Mouse (Mus musculus) myocyte (in vitro differentiated cells): ENCODE data around the gene Wwox.

Source experiments
- CEBPB ChIP-seq: IDR thresholded peaks from 2 replicates; pipeline ENCODE4 v1.6.1; 2011; ENCODE audit warnings: mild to moderate bottlenecking, moderate library complexity; ENCODE audit not compliant: poor library complexity, insufficient read depth, severe bottlenecking
- E2F4 ChIP-seq: IDR thresholded peaks from one replicate; pipeline ENCODE4 v1.6.1; 2011; ENCODE audit warnings: mild to moderate bottlenecking, control low read depth, moderate library complexity; ENCODE audit not compliant: insufficient read depth
- MAX ChIP-seq: IDR thresholded peaks from one replicate; pipeline ENCODE4 v1.6.1; 2011; ENCODE audit warnings: low read depth, mild to moderate bottlenecking, control low read depth
- MYOD1 ChIP-seq, 3 experiments: IDR thresholded peaks; one replicate each; pipeline ENCODE4 v1.6.1; 2011; ENCODE audit warnings: control low read depth in 2 of 3, low read depth in 2 of 3, mild to moderate bottlenecking in 2 of 3, moderate library complexity in 1 of 3; ENCODE audit not compliant: insufficient read length in 2 of 3, control insufficient read depth in 1 of 3
- MYOG ChIP-seq, 3 experiments: IDR thresholded peaks; one replicate each; pipeline ENCODE4 v1.6.1; 2011; ENCODE audit warnings: control low read depth in 2 of 3, low read depth in 2 of 3, mild to moderate bottlenecking in 2 of 3; ENCODE audit not compliant: insufficient read length in 2 of 3, control insufficient read depth in 1 of 3, insufficient read depth in 1 of 3
- POLR2A ChIP-seq: IDR thresholded peaks from one replicate; pipeline ENCODE4 v1.6.1; 2011; ENCODE audit warnings: low read depth, mild to moderate bottlenecking, control low read depth, moderate library complexity; ENCODE audit not compliant: insufficient read length
- POLR2AphosphoS2 ChIP-seq: IDR thresholded peaks from one replicate; pipeline ENCODE4 v1.6.1; 2011; ENCODE audit warnings: low read depth, control low read depth; ENCODE audit not compliant: insufficient read length
- REST ChIP-seq: IDR thresholded peaks from one replicate; pipeline ENCODE4 v1.6.1; 2011; ENCODE audit warnings: mild to moderate bottlenecking, control low read depth, moderate library complexity; ENCODE audit not compliant: insufficient read depth, insufficient read length
- SRF ChIP-seq: IDR thresholded peaks from one replicate; pipeline ENCODE4 v1.6.1; 2011; ENCODE audit warnings: low read depth; ENCODE audit not compliant: control insufficient read depth, insufficient read length
- TCF12 ChIP-seq: IDR thresholded peaks from one replicate; pipeline ENCODE4 v1.6.1; 2011; ENCODE audit warnings: mild to moderate bottlenecking, control low read depth; ENCODE audit not compliant: poor library complexity, insufficient read depth, severe bottlenecking
- TCF3 ChIP-seq: IDR thresholded peaks from one replicate; pipeline ENCODE4 v1.6.1; 2011; ENCODE audit warnings: low read depth, control low read depth; ENCODE audit not compliant: insufficient read length
- USF1 ChIP-seq: IDR thresholded peaks from one replicate; pipeline ENCODE4 v1.6.1; 2011; ENCODE audit warnings: low read depth, mild to moderate bottlenecking, control low read depth, moderate library complexity

DNA sequence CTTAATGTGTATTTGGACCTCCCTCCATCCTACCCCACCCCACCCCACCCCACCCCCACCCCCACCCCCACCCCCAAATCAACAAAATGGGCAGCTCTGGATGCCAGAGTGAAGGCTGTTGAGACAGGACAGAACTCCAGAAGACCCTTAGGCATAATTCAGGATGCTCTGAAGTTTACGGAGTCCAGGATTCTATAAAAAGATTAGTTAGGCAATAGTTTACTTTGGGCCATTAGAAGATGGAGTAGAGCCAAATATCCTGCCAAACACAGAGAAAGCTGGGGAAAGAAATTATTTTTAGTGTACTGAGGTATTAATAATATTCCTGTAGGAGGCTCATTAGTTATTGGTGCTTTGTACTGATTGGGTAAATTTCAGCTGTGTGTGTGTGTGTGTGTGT, 523.0 kb downstream of the Wwox start:
- TF ChIP-seq POLR2A (no peak), MAX (no peak), CEBPB (no peak), MYOD1 (IDR thresholded peaks at IDR 0.05; ENCODE audit: control insufficient read depth in 1 of 3, insufficient read length in 2 of 3, low read depth in 2 of 3) (no peak), E2F4 (no peak), TCF3 (no peak), USF1 (no peak), POLR2AphosphoS2 (no peak), TCF12 (no peak), MYOG (IDR thresholded peaks at IDR 0.05; ENCODE audit: control insufficient read depth in 1 of 3, insufficient read depth in 1 of 3, insufficient read length in 2 of 3, low read depth in 2 of 3) (no peak), REST (no peak), SRF (no peak)
